11 mouse cellular contexts compared by ENCODE assay signal in the genomic region with DNA sequence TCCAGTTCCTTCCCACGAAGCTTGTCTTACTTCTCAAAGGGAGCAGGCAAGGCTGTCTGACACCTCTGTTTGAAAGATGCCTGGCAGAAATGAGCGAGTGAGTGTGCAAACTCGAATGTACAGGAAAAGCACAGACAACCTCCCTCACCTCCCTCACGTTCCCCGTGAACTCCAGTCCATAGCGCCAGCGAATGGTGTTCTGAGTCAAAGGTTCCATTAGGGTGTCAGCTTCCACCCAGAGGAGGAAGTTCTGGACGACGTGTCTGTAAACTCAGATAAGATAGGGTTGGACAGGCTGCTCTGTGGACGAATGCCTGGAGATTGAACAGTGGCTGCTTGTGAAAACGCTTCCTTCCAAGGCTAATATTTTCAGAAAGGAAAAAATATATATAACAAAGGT. TPM values are rescaled to one million over a fixed set of nuclear protein-coding genes. Genes with fewer than 3 reads are reported as not detected.
DNase-seq lines count a peak whose midpoint lies in the region; ATAC-seq and TF ChIP-seq lines count a peak whose summit lies in the region.
"Had no signal": no experiment of that assay in that cellular context is flagged by ENCODE, and none has a peak within 500 bp of the region (broad histone marks: within the 10 kb centered on the region; RNA-seq: fewer than 3 reads in every experiment).

No protein-coding gene starts in this region.

- H3K27me3 ChIP-seq in heart, embryonic 14.5 days (ENCODE audit: control insufficient read depth, insufficient read depth, low read length), result no peaks in the 10 kb centered on the region
- no peaks in the 10 kb centered on the region for H3K27me3 ChIP-seq in liver, embryonic 14.5 days (ENCODE audit: control insufficient read depth, insufficient read depth, low read length)
- no peaks in the 10 kb centered on the region for H3K27me3 ChIP-seq in stomach, embryonic 15.5 days (replicated peaks)
- H3K27me3 ChIP-seq in forebrain, embryonic 15.5 days, result no peaks in the 10 kb centered on the region
- H3K27me3 ChIP-seq: midbrain, embryonic 12.5 days had no signal

- H3K4me2 ChIP-seq in heart, embryonic 14.5 days (ENCODE audit: low read length), result peak overlapping the region; percentile 39
- peak overlapping the region; percentile 64 for H3K4me2 ChIP-seq in liver, embryonic 14.5 days (ENCODE audit: low read depth)
- no peak overlapping the region for H3K4me2 ChIP-seq in stomach, embryonic 15.5 days
- no peak overlapping the region for H3K4me2 ChIP-seq in forebrain, embryonic 15.5 days (replicated peaks)
- H3K4me2 ChIP-seq: midbrain, embryonic 12.5 days had no signal

- H3K27ac ChIP-seq in heart, embryonic 14.5 days (replicated peaks in 1 of 2; ENCODE audit: control insufficient read depth in 1 of 2, insufficient read depth in 1 of 2, low read depth in 2 of 2, low read length in 2 of 2), result peak overlapping the region; percentile 20 to 79
- peak overlapping the region; percentile 86 for H3K27ac ChIP-seq in liver, embryonic 14.5 days
- H3K27ac ChIP-seq in stomach, embryonic 15.5 days, result peak overlapping the region; percentile 58
- H3K27ac ChIP-seq in forebrain, embryonic 15.5 days (replicated peaks), result no peak overlapping the region
- H3K27ac ChIP-seq: midbrain, embryonic 12.5 days had no signal

- peak; percentile 85 for TF ChIP-seq EP300 in liver, embryonic 14.5 days (IDR thresholded peaks at IDR 0.05; ENCODE audit: low read depth)

- no peaks in the 10 kb centered on the region for H3K9me3 ChIP-seq in heart, embryonic 14.5 days (ENCODE audit: control insufficient read depth, low read length)
- no peaks in the 10 kb centered on the region for H3K9me3 ChIP-seq in liver, embryonic 14.5 days (ENCODE audit: control insufficient read depth, low read length)
- no peaks in the 10 kb centered on the region for H3K9me3 ChIP-seq in stomach, embryonic 15.5 days
- H3K9me3 ChIP-seq in forebrain, embryonic 15.5 days, result no peaks in the 10 kb centered on the region
- H3K9me3 ChIP-seq: midbrain, embryonic 12.5 days had no signal

- no peak; the same call in 1 of the 2 replicates for TF ChIP-seq CTCF in liver, embryonic 14.5 days (IDR thresholded peaks at IDR 0.05; ENCODE audit: low read depth)

- peak; percentile 77 for ATAC-seq in heart, embryonic 14.5 days (ENCODE audit: insufficient number of reproducible peaks, insufficient read depth, low FRiP score, low read depth)
- peak; percentile 85 for ATAC-seq in liver, embryonic 14.5 days (ENCODE audit: insufficient read depth)
- peak; percentile 90 for ATAC-seq in stomach, embryonic 15.5 days (ENCODE audit: insufficient read depth, low FRiP score, low read depth)
- no peak for ATAC-seq in forebrain, embryonic 15.5 days (replicated peaks)

- H3K9ac ChIP-seq in heart, embryonic 14.5 days (ENCODE audit: low read length), result no peak overlapping the region
- H3K9ac ChIP-seq in liver, embryonic 14.5 days (replicated peaks), result peak overlapping the region; percentile 71
- H3K9ac ChIP-seq in stomach, embryonic 15.5 days, result no peak overlapping the region
- no peak overlapping the region for H3K9ac ChIP-seq in forebrain, embryonic 15.5 days (replicated peaks)
- H3K9ac ChIP-seq: midbrain, embryonic 12.5 days had no signal

- H3K4me3 ChIP-seq in heart, embryonic 14.5 days (ENCODE audit: control insufficient read depth in 1 of 2, insufficient read depth in 1 of 2, low read depth in 1 of 2, low read length in 2 of 2), result no peak overlapping the region
- peak overlapping the region; percentile 42 to 64 for H3K4me3 ChIP-seq in liver, embryonic 14.5 days (ENCODE audit: insufficient read depth in 1 of 2, low read depth in 2 of 2, low read length in 2 of 2)
- H3K4me3 ChIP-seq in stomach, embryonic 15.5 days (replicated peaks), result no peak overlapping the region
- H3K4me3 ChIP-seq in forebrain, embryonic 15.5 days, result no peak overlapping the region
- H3K4me3 ChIP-seq: midbrain, embryonic 12.5 days had no signal

- WGBS in heart, embryonic 14.5 days, result 2% methylated on average over 11 of the region's 11 CpGs
- WGBS in liver, embryonic 14.5 days (ENCODE audit: insufficient replicate concordance), result 3% methylated on average over 11 of the region's 11 CpGs
- WGBS in stomach, embryonic 15.5 days, result 7% methylated on average over 11 of the region's 11 CpGs
- WGBS in forebrain, embryonic 15.5 days, result 79% methylated on average over 11 of the region's 11 CpGs

- no peaks in the 10 kb centered on the region for H3K36me3 ChIP-seq in heart, embryonic 14.5 days (ENCODE audit: control insufficient read depth, insufficient read depth, low read length)
- no peaks in the 10 kb centered on the region for H3K36me3 ChIP-seq in liver, embryonic 14.5 days (replicated peaks; ENCODE audit: control insufficient read depth, insufficient read depth, low read depth)
- no peaks in the 10 kb centered on the region for H3K36me3 ChIP-seq in stomach, embryonic 15.5 days
- H3K36me3 ChIP-seq in forebrain, embryonic 15.5 days, result no peaks in the 10 kb centered on the region
- H3K36me3 ChIP-seq: midbrain, embryonic 12.5 days had no signal

- DNase-seq in spleen, adult 12 weeks (ENCODE audit: low spot score), result peak; percentile 43
- no peak for DNase-seq in spleen, adult 18-20 months
- DNase-seq in liver, embryonic 14.5 days (ENCODE audit: low read depth in 3 of 3, low spot score in 3 of 3), result peak; percentile 76 to 82 (median 82)
- DNase-seq in frontal cortex, postnatal 36 days (ENCODE audit: low spot score in 2 of 2), result no peak
- DNase-seq in layer of hippocampus, postnatal 36 days, result no peak
- DNase-seq: cerebellum, adult 11 months; right cerebral cortex, postnatal 14 days had no signal

- H3K4me1 ChIP-seq in heart, embryonic 14.5 days (ENCODE audit: control insufficient read depth in 2 of 2, insufficient read depth in 2 of 2, low read length in 2 of 2), result peaks cover 25 to 31% of the 10 kb centered on the region in 2 experiments
- peaks cover 63 to 86% of the 10 kb centered on the region in 2 experiments for H3K4me1 ChIP-seq in liver, embryonic 14.5 days (replicated peaks; ENCODE audit: control insufficient read depth in 2 of 2, insufficient read depth in 2 of 2, low read length in 1 of 2)
- H3K4me1 ChIP-seq in stomach, embryonic 15.5 days, result 0 out of 2 replicates have a peak, but pooled peaks cover 4% of the 10 kb centered on the region
- no peaks in the 10 kb centered on the region for H3K4me1 ChIP-seq in forebrain, embryonic 15.5 days
- H3K4me1 ChIP-seq: midbrain, embryonic 12.5 days had no signal

RNA-seq across cellular contexts. Expression of gene Pofut2, which starts 37.9 kb away (rescaled TPM):
- polyA plus RNA-seq in heart, embryonic 14.5 days (2014; fragmentation: Nextera tagmentation; extraction: Ambion mirVana), result 105 TPM in 2 replicates
- 12.9 and 14.7 TPM in 2 replicates for polyA plus RNA-seq in liver, embryonic 14.5 days (2012; rRNA removed)
- polyA plus RNA-seq in liver, embryonic 14.5 days (2014; fragmentation: Nextera tagmentation; extraction: Ambion mirVana), result 17.6 and 18.4 TPM in 2 replicates
- 117 and 124 TPM in 2 replicates for polyA plus RNA-seq in stomach, embryonic 15.5 days (2015; fragmentation: Nextera tagmentation; extraction: Ambion mirVana)
- 45.2 and 53.4 TPM in 2 replicates for polyA plus RNA-seq in forebrain, embryonic 15.5 days (2015; fragmentation: Nextera tagmentation; extraction: Ambion mirVana)
- 10 to 100 TPM; 31.7 to 32.6 TPM for total RNA-seq in layer of hippocampus, postnatal 36 days (2021)

RNA-seq across cellular contexts. Expression of gene Col18a1, which starts 54.8 kb away (rescaled TPM):
- 93.5 and 102 TPM in 2 replicates for polyA plus RNA-seq in heart, embryonic 14.5 days (2014; fragmentation: Nextera tagmentation; extraction: Ambion mirVana)
- polyA plus RNA-seq in liver, embryonic 14.5 days (2012; rRNA removed), result 24.6 and 34.7 TPM in 2 replicates
- 31.4 and 41.2 TPM in 2 replicates for polyA plus RNA-seq in liver, embryonic 14.5 days (2014; fragmentation: Nextera tagmentation; extraction: Ambion mirVana)
- polyA plus RNA-seq in stomach, embryonic 15.5 days (2015; fragmentation: Nextera tagmentation; extraction: Ambion mirVana), result 70.3 and 79.2 TPM in 2 replicates
- 23.5 and 23.8 TPM in 2 replicates for polyA plus RNA-seq in forebrain, embryonic 15.5 days (2015; fragmentation: Nextera tagmentation; extraction: Ambion mirVana)
- 1 to 10 TPM; 3.1 to 4.4 TPM for total RNA-seq in layer of hippocampus, postnatal 36 days (2021)

Comparison
In these comparisons a context has a peak if more than half of its experiments do, and no peak if none do; other contexts are left out.
1. DNase-seq: peak in spleen, adult 12 weeks (single experiment) and liver, embryonic 14.5 days (3 of 3); none in spleen, adult 18-20 months (0 of 2), frontal cortex, postnatal 36 days (0 of 2) and layer of hippocampus, postnatal 36 days (0 of 2).
2. H3K4me2 ChIP-seq: peak in heart, embryonic 14.5 days (single experiment) and liver, embryonic 14.5 days (single experiment); none in stomach, embryonic 15.5 days (single experiment) and forebrain, embryonic 15.5 days (single experiment).
3. H3K4me3 ChIP-seq: peak in liver, embryonic 14.5 days (2 of 2); none in heart, embryonic 14.5 days (0 of 2), stomach, embryonic 15.5 days (single experiment) and forebrain, embryonic 15.5 days (single experiment).